Mouse (Mus musculus) activated CD4-positive, CD25-positive, alpha-beta regulatory T cell (primary cell): ENCODE results near the gene Zfp426. TPM values are rescaled to one million over a fixed set of nuclear protein-coding genes. Genes with fewer than 3 reads are reported as not detected.

Source experiments
- polyA plus RNA-seq, 2 experiments: library from polyadenylated mRNA; unstranded; fragments of 100-300 nt; shearing (Covaris generic); gene quantifications; one replicate each; pipeline ENCODE4 v1.2.1; 2017

Gene Zfp426
- 10 to 100 TPM; 12.7 to 23.8 TPM for polyA plus RNA-seq

GRCm38 (mm10) chr9:20492527-20493233, at the start of gene Zfp426:
TSS of gene Zfp426 (minus strand) at chr9:20492746.

GRCm38 (mm10) chr9:20521306-20521957, 28.9 kb upstream of the Zfp426 start, which contains the start of gene Zfp266:
TSS of gene Zfp266 (minus strand) at chr9:20521417.

GRCm38 (mm10) chr9:20459377-20460317, 32.9 kb downstream of the Zfp426 start, which contains the start of gene Zfp26:
TSS of gene Zfp26 (minus strand) at chr9:20460162.

Other genes with a start within 250 kb of the Zfp426 start
- not detected for gene Olfr39, start 210.4 kb downstream of the Zfp426 start, polyA plus RNA-seq
- under 1 TPM in 1 of 2 experiments, not detected in 1; 0.06 TPM for gene Olfr873, start 194.2 kb downstream of the Zfp426 start, polyA plus RNA-seq
- gene Olfr18, start 156.7 kb downstream of the Zfp426 start, polyA plus RNA-seq = not detected
- 10 to 100 TPM; 20.2 to 26.2 TPM for gene Zfp560, start 107.6 kb downstream of the Zfp426 start, polyA plus RNA-seq
- gene Zfp26, start 32.6 kb downstream of the Zfp426 start, polyA plus RNA-seq = 10 to 100 TPM; 26.8 to 30.2 TPM
- gene Zfp266, start 28.7 kb upstream of the Zfp426 start, polyA plus RNA-seq = 10 to 100 TPM; 23.0 to 32.3 TPM
- 10 to 100 TPM; 10.5 to 10.9 TPM for gene Zfp846, start 88.5 kb upstream of the Zfp426 start, polyA plus RNA-seq
- gene Ubl5, start 150.1 kb upstream of the Zfp426 start, polyA plus RNA-seq = 100 to 1,000 TPM; 410 to 443 TPM
- 10 to 100 TPM; 38.6 to 46.9 TPM for gene Fbxl12, start 152.0 kb upstream of the Zfp426 start, polyA plus RNA-seq
- gene Pin1, start 159.3 kb upstream of the Zfp426 start, polyA plus RNA-seq = 10 to 100 TPM; 23.0 to 28.2 TPM